ENCODE assay signal across 13 mouse cellular contexts in the genomic region with DNA sequence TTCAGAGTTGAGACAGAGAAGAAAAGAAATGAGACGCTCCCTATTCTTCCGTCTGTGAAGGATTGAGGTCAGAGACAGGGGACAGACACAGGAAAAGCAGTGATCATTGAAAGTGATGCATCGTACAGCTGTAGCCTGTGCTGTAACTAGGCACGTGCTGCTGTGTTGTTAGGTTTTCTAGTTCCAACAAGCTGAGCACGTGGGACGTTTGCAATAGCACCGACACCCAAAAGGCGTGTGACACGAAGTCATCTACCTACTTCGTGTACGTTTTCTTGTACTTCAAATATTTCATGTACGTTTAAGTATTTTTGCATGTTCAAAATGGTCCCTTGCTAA.
"Had no signal": no experiment of that assay in that cellular context is flagged by ENCODE, and none has a peak within 500 bp of the region (broad histone marks: within the 10 kb centered on the region; RNA-seq: fewer than 3 reads in every experiment).

No protein-coding gene starts in this region.

- H3K4me1 ChIP-seq: limb, embryonic 15.5 days; liver, embryonic 12.5 days; midbrain, embryonic 12.5 days had no signal

- H3K4me2 ChIP-seq: limb, embryonic 15.5 days; liver, embryonic 12.5 days; lung, embryonic 14.5 days; midbrain, embryonic 12.5 days had no signal

- H3K9me3 ChIP-seq: limb, embryonic 15.5 days; liver, embryonic 12.5 days; midbrain, embryonic 12.5 days had no signal

- DNase-seq: kidney, adult 9 months; kidney, postnatal 10 days; kidney, postnatal 4 days; lung, embryonic 14.5 days; lung, postnatal 10 days; lung, postnatal 4 days; thymus, adult 2 months; thymus, postnatal 25 days had no signal

- H3K27me3 ChIP-seq: limb, embryonic 15.5 days; liver, embryonic 12.5 days; midbrain, embryonic 12.5 days had no signal

- H3K9ac ChIP-seq: limb, embryonic 15.5 days; liver, embryonic 12.5 days; lung, embryonic 14.5 days; midbrain, embryonic 12.5 days had no signal

- H3K4me3 ChIP-seq: left cerebral cortex, adult 2 months; limb, embryonic 15.5 days; liver, embryonic 12.5 days; midbrain, embryonic 12.5 days had no signal

- H3K36me3 ChIP-seq: limb, embryonic 15.5 days; liver, embryonic 12.5 days; midbrain, embryonic 12.5 days had no signal

- ATAC-seq: liver, embryonic 12.5 days had no signal

- H3K27ac ChIP-seq: left cerebral cortex, adult 2 months; limb, embryonic 15.5 days; liver, embryonic 12.5 days; midbrain, embryonic 12.5 days; stomach, postnatal 0 days had no signal
